Mouse (Mus musculus) limb, embryonic 12.5 days (tissue): ENCODE data around the gene Vps37c. TPM values are rescaled to one million over a fixed set of nuclear protein-coding genes. Genes with fewer than 3 reads are reported as not detected.

ENCODE experiments used
- ATAC-seq: fragments of 200-750 bp; cut with Nextera tagmentation; 2 replicates; pipeline ENCODE4 v1.8.0; 2017; ENCODE audit warnings: low read depth, moderate TSS enrichment; ENCODE audit not compliant: insufficient number of reproducible peaks, insufficient read depth, low FRiP score, low TSS enrichment
- H3K27ac ChIP-seq: fragments of 300-500 bp; sonication (generic); 2 replicates; pipeline ENCODE4 v1.5.1; 2016; ENCODE audit warnings: mild to moderate bottlenecking, moderate library complexity
- H3K27me3 ChIP-seq: fragments of 300-500 bp; sonication (generic); 2 replicates; pipeline ENCODE4 v1.6.1; 2016; ENCODE audit warnings: mild to moderate bottlenecking, moderate library complexity
- H3K36me3 ChIP-seq: fragments of 300-500 bp; sonication (generic); 2 replicates; pipeline ENCODE4 v1.6.1; 2016; ENCODE audit warnings: mild to moderate bottlenecking, moderate library complexity
- H3K4me1 ChIP-seq: fragments of 300-500 bp; sonication (generic); replicated peaks from 2 replicates; pipeline ENCODE4 v1.6.1; 2016
- H3K4me2 ChIP-seq: fragments of 300-500 bp; sonication (generic); 2 replicates; pipeline ENCODE4 v1.6.1; 2016; ENCODE audit warnings: mild to moderate bottlenecking, moderate library complexity
- H3K4me3 ChIP-seq: fragments of 300-500 bp; sonication (generic); replicated peaks from 2 replicates; pipeline ENCODE4 v1.5.1; 2016; ENCODE audit warnings: mild to moderate bottlenecking
- H3K9ac ChIP-seq: fragments of 300-500 bp; sonication (generic); replicated peaks from 2 replicates; pipeline ENCODE4 v1.6.1; 2016; ENCODE audit warnings: mild to moderate bottlenecking, moderate library complexity
- H3K9me3 ChIP-seq: fragments of 300-500 bp; sonication (generic); 2 replicates; pipeline ENCODE4 v1.6.1; 2016; ENCODE audit warnings: mild to moderate bottlenecking, moderate library complexity
- WGBS: fragments of 180-500 bp; shearing (Covaris S2); methylation state at CpG from one replicate; pipeline ENCODE4 v1.1.7; 2016; 5-methylcytosine and 5-hydroxymethylcytosine counted together
- polyA plus RNA-seq: library from polyadenylated mRNA; unstranded; fragments of >200 nt; fragmentation: Nextera tagmentation; extraction: Ambion mirVana; gene quantifications from 2 replicates; pipeline ENCODE4 v1.2.1, GENCODE M21; 2016

The Vps37c gene
- polyA plus RNA-seq: 27.6 and 33.4 TPM in 2 replicates

GRCm38 (mm10) chr19:10688537-10689352 is at the start of gene Vps37c:
Gene Vps37c, plus strand, starts transcription at chr19:10688735.
- Histone ChIP-seq H3K9me3 (no peaks in the 10 kb centered on the region), H3K27me3 (no peaks in the 10 kb centered on the region), H3K9ac (peak within 1 kb of the TSS; percentile 78), H3K4me3 (peak within 1 kb of the TSS; percentile 76), H3K27ac (peak within 1 kb of the TSS; percentile 95), H3K4me1 (peaks cover 30% of the 10 kb centered on the region), H3K4me2 (peak within 1 kb of the TSS; percentile 75), H3K36me3 (no peaks in the 10 kb centered on the region; the same call in 1 of the 2 replicates)
- peak; percentile 90 for ATAC-seq
- under 1% methylated on average over 73 of the region's 74 CpGs for whole genome bisulfite sequencing

GRCm38 (mm10) chr19:10640080-10640479 is 48.5 kb upstream of the Vps37c start:
- H3K27me3 ChIP-seq: no peaks in the 10 kb centered on the region
- H3K4me1 ChIP-seq: peaks cover 15% of the 10 kb centered on the region
- no peak overlapping the region for H3K9ac ChIP-seq
- peak overlapping the region; percentile 39 for H3K4me2 ChIP-seq
- no peak for ATAC-seq
- H3K4me3 ChIP-seq: no peak overlapping the region
- H3K36me3 ChIP-seq: no peaks in the 10 kb centered on the region; the same call in 1 of the 2 replicates
- 5% methylated on average over 5 of the region's 5 CpGs for WGBS
- H3K9me3 ChIP-seq: no peaks in the 10 kb centered on the region
- H3K27ac ChIP-seq: peak overlapping the region; percentile 66

GRCm38 (mm10) chr19:10640589-10641378 is 47.8 kb upstream of the Vps37c start:
- H3K4me1 ChIP-seq: peaks cover 11% of the 10 kb centered on the region; the same call in 1 of the 2 replicates
- no peaks in the 10 kb centered on the region for H3K27me3 ChIP-seq
- H3K4me2 ChIP-seq: peak overlapping the region; percentile 39
- H3K4me3 ChIP-seq: no peak overlapping the region
- no peaks in the 10 kb centered on the region for H3K9me3 ChIP-seq
- peak overlapping the region; percentile 66 for H3K27ac ChIP-seq
- no peaks in the 10 kb centered on the region; the same call in 1 of the 2 replicates for H3K36me3 ChIP-seq
- peak; percentile 72 for ATAC-seq
- WGBS: 40% methylated on average over 13 of the region's 13 CpGs
- H3K9ac ChIP-seq: no peak overlapping the region

- Histone ChIP-seq H3K9me3 (no peaks in the 10 kb centered on the region), H3K4me1 (peaks cover 4% of the 10 kb centered on the region; the same call in 1 of the 2 replicates), H3K27me3 (no peaks in the 10 kb centered on the region), H3K4me3 (no peak overlapping the region), H3K4me2 (no peak overlapping the region), H3K27ac (no peak overlapping the region), H3K36me3 (no peaks in the 10 kb centered on the region; the same call in 1 of the 2 replicates), H3K9ac (no peak overlapping the region)
- ATAC-seq: no peak
- 88% methylated on average over 2 of the region's 2 CpGs for WGBS
These were observed 42.9 kb upstream of the Vps37c start for GRCm38 (mm10) chr19:10645616-10646015.

GRCm38 (mm10) chr19:10648156-10648555 is 40.4 kb upstream of the Vps37c start:
- WGBS: 76% methylated on average over 8 of the region's 8 CpGs
- no peak for ATAC-seq
- Histone ChIP-seq H3K27me3 (no peaks in the 10 kb centered on the region), H3K9me3 (no peaks in the 10 kb centered on the region), H3K4me1 (no peaks in the 10 kb centered on the region), H3K27ac (no peak overlapping the region), H3K4me2 (no peak overlapping the region), H3K9ac (no peak overlapping the region), H3K4me3 (no peak overlapping the region), H3K36me3 (no peaks in the 10 kb centered on the region; the same call in 1 of the 2 replicates)

- no peak overlapping the region for H3K9ac ChIP-seq
- H3K4me3 ChIP-seq: no peak overlapping the region
- peaks cover 8% of the 10 kb centered on the region; the same call in 1 of the 2 replicates for H3K4me1 ChIP-seq
- H3K36me3 ChIP-seq: no peaks in the 10 kb centered on the region
- H3K9me3 ChIP-seq: no peaks in the 10 kb centered on the region
- H3K27me3 ChIP-seq: no peaks in the 10 kb centered on the region
- 31% methylated on average over 3 of the region's 3 CpGs for WGBS
- H3K4me2 ChIP-seq: no peak overlapping the region
- ATAC-seq: no peak
- H3K27ac ChIP-seq: peak overlapping the region; percentile 56; the same call in 1 of the 2 replicates
These were observed 32.5 kb upstream of the Vps37c start for GRCm38 (mm10) chr19:10656058-10656457.

GRCm38 (mm10) chr19:10657742-10658141 is 30.8 kb upstream of the Vps37c start:
- Histone ChIP-seq H3K27me3 (no peaks in the 10 kb centered on the region), H3K9me3 (no peaks in the 10 kb centered on the region), H3K9ac (no peak overlapping the region), H3K27ac (no peak overlapping the region), H3K4me3 (no peak overlapping the region), H3K4me2 (no peak overlapping the region), H3K36me3 (no peaks in the 10 kb centered on the region), H3K4me1 (peaks cover 8% of the 10 kb centered on the region; the same call in 1 of the 2 replicates)
- ATAC-seq: no peak
- WGBS: 73% methylated on average over 5 of the region's 5 CpGs

GRCm38 (mm10) chr19:10658406-10658805 is 30.1 kb upstream of the Vps37c start:
- WGBS: 82% methylated on average over 2 of the region's 2 CpGs
- no peaks in the 10 kb centered on the region for H3K9me3 ChIP-seq
- ATAC-seq: no peak

GRCm38 (mm10) chr19:10661373-10661772 is 27.2 kb upstream of the Vps37c start:
- no peak overlapping the region for H3K4me2 ChIP-seq
- no peak overlapping the region for H3K9ac ChIP-seq
- H3K4me1 ChIP-seq: 0 out of 2 replicates have a peak, but pooled peaks cover 3% of the 10 kb centered on the region
- WGBS: 81% methylated on average over 5 of the region's 5 CpGs
- H3K4me3 ChIP-seq: no peak overlapping the region
- no peaks in the 10 kb centered on the region for H3K9me3 ChIP-seq
- H3K36me3 ChIP-seq: no peaks in the 10 kb centered on the region
- H3K27ac ChIP-seq: no peak overlapping the region
- ATAC-seq: no peak
- no peaks in the 10 kb centered on the region for H3K27me3 ChIP-seq

More at GRCm38 (mm10) chr19:10658406-10658805, 30.1 kb upstream of the Vps37c start:
- H3K27me3 ChIP-seq: no peaks in the 10 kb centered on the region
- H3K9ac ChIP-seq: no peak overlapping the region
- no peak overlapping the region for H3K27ac ChIP-seq
- H3K4me3 ChIP-seq: no peak overlapping the region
- H3K36me3 ChIP-seq: no peaks in the 10 kb centered on the region
- peaks cover 8% of the 10 kb centered on the region; the same call in 1 of the 2 replicates for H3K4me1 ChIP-seq
- no peak overlapping the region for H3K4me2 ChIP-seq

- no peaks in the 10 kb centered on the region for H3K9me3 ChIP-seq
- no peak overlapping the region for H3K27ac ChIP-seq
- H3K27me3 ChIP-seq: no peaks in the 10 kb centered on the region
- 77% methylated on average over 2 of the region's 2 CpGs for WGBS
- no peak overlapping the region for H3K4me2 ChIP-seq
- no peaks in the 10 kb centered on the region for H3K36me3 ChIP-seq
- ATAC-seq: no peak
- no peaks in the 10 kb centered on the region for H3K4me1 ChIP-seq
- H3K4me3 ChIP-seq: no peak overlapping the region
- no peak overlapping the region for H3K9ac ChIP-seq
These were observed 26.6 kb upstream of the Vps37c start for GRCm38 (mm10) chr19:10661919-10662318.

GRCm38 (mm10) chr19:10662665-10663064 is 25.9 kb upstream of the Vps37c start:
- Histone ChIP-seq H3K9me3 (no peaks in the 10 kb centered on the region), H3K9ac (no peak overlapping the region), H3K36me3 (no peaks in the 10 kb centered on the region), H3K4me2 (no peak overlapping the region), H3K27ac (no peak overlapping the region), H3K4me3 (no peak overlapping the region), H3K4me1 (no peaks in the 10 kb centered on the region), H3K27me3 (no peaks in the 10 kb centered on the region)
- WGBS: 67% methylated on average over 3 of the region's 3 CpGs
- no peak for ATAC-seq
